Mouse (Mus musculus) left cerebral cortex, postnatal 25 days (tissue): Measurements from ENCODE around the gene Trnp1. TPM values are rescaled to one million over a fixed set of nuclear protein-coding genes. Genes with fewer than 3 reads are reported as not detected.
A peak's percentile ranks its signal among the peaks of the same experiment; 100 is the strongest.

Experiments used
- DNase-seq, 2 experiments: peaks; one replicate each; pipeline ENCODE4 v3.0.0; 2022; ENCODE audit warnings: low spot score in 2 of 2, mixed read lengths in 1 of 2
- intact Hi-C: fragments of 180-260 bp; cut with DNase I; formaldehyde crosslinking; loops from one replicate; pipeline ENCODE4 v1.15.1; 2025
- total RNA-seq, 2 experiments: library from RNA; stranded (reverse); gene quantifications; 2 replicates each; pipeline ENCODE4 v1.2.3; 2021

The Trnp1 gene
- total RNA-seq, 2 experiments from 2014 or later, result 157 to 177 TPM

DNA sequence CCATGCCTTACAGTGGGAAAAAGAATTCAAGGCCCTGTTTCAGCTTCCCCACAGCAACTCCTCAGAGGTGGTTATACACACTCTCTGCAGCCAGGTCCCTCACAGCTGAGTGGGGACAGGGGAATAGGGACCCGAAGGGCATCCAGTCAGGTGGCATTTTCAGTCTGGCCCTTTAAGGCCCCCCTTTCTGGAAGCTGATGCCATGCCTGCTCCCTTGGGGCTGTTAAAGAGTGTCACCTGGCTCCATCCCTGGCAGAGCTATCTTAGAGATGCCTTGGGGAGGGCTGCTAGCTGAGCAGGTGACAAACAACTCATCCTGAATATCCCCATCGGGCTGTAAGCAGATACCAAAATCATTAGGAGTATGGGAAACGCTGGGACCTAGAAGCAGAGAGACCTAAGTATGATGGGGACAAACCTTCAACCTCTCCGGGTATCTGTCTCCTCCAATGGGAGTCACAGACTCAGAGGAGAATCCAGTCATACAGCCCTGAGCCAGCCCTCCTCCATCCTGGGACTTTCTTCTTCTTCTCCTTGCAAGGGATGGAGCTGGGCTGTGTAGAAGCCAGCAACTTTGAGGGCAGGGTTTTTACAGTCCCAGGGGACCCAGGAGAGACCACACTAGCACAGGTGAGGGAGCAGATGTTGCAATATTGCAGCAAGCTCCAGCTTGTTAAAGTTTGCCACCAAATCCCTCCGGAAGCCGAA lies 1.5 kb downstream of the Trnp1 start:
- intact Hi-C loops, result no loop called here
- DNase-seq, result peak in 1 of 2 experiments; percentile 50

GRCm38 (mm10) chr4:133495711-133496110 lies 2.6 kb downstream of the Trnp1 start:
- DNase-seq, result no peak

DNA sequence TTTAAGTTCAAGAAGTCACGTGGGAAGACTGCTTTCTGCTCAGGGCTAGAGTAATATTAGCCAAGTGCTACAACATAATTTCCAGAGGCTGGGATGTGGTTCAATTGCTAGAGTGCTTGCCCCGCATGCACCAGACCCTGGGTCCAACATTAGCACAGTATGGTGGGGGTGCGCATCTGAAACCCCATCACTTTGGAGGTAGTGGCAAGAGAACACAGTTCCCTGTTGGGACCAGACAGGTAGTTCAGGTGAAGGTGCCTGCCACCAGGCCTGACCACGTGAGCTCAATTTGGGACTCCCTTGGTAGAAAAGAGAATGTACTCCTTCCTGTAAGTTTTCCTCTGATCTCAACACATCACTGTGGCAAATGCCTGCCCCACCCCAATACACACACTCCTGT lies 3.5 kb downstream of the Trnp1 start:
- no peak for DNase-seq
- intact Hi-C loops, result no loop called here

More at GRCm38 (mm10) chr4:133495711-133496110, 2.6 kb downstream of the Trnp1 start:
- intact Hi-C loops, result no loop called here

- peak; percentile 73 to 78 for DNase-seq
- intact Hi-C loops, result no loop called here
Observed at GRCm38 (mm10) chr4:133494432-133494831, 3.9 kb downstream of the Trnp1 start.

DNA sequence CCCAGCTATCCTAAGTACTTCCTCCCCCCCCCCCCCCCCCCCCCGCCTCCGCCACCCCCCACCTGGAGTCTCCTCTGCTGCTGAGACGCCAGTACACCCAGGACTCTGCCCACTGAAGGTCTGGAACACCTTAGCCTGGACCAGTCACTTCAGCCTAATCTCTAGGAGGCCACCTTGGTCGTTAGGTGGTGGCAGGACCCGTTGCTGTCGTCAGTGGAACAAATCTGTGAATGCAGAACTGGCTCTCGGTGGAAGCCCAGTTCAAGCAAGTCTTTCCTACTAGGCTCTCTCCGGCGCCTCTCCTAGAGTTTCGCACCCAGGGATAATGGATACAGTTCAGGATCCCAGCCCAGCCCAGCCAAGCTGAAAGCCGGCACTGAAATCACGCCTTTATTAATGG lies 4.5 kb downstream of the Trnp1 start:
- no peak for DNase-seq
- intact Hi-C loops, result no loop called here

GRCm38 (mm10) chr4:133491800-133492199 lies 6.5 kb downstream of the Trnp1 start:
- intact Hi-C loops, result no loop called here
- DNase-seq, result no peak

DNA sequence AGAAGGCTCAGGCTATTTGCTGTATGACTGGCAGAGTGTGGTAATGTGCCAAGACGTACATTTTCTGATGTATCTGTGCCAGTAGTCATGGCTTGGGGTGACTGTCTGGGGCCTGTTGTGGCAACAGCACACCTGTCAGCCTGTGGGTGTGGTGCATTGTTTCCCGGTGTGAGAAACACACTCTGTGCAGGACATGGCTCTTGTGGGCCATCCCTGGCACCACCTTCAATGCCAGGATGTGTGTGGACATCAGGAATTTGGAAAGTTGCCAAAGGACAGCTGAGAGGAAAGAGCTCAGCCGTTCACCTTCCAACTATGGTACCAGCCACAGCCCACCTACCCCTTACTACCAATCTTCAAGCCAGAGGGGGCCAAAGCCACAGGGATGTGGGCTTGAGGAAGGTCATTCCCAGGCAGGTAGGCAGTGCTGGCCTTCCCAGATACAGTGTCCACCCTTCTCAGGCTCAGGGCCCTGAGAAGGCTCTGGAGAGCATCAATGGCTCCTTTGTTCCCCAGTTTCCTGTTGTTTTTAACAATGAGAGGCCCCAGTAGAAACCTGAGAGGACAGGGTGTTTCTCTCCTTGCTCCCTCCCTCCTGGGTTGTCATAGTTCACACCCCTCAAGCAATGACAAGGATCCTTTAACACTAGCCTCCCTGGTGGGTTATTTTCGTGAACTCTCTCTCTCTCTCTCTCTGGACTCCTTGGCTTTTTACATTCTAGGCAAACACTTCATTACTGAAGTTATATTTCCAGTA lies 8.7 kb downstream of the Trnp1 start:
- intact Hi-C loops, result no loop called here
- no peak for DNase-seq

- DNase-seq, result no peak
Observed at GRCm38 (mm10) chr4:133488619-133489392, 9.5 kb downstream of the Trnp1 start.

DNA sequence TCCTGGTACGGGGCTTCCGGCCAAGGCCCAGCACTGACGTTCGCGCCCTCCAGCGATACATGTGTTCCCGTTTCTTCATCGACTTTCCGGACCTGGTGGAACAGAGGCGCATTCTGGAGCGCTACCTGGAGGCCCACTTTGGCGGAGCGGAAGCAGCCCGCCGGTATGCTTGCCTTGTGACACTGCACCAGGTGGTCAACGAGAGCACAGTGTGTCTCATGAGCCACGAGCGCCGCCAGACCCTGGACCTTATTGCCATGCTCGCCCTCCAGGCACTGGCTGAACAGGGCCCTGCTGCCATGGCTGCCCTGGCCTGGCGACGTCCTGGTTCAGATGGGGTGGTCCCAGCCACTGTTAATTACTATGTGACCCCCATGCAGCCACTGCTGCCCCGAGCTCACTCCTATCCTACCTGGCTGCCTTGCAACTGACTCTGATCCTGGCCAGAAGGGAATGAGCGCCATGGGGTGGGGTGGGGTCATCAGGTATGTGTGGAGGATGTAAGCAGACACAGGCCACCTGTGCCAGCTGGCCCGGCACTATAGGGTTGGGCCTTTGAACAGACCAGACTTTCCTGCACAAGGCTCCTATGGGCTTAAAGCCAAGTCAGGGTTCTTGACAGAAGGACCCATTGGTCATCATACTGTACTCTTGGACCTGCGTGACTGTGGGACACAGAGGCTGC lies 11.5 kb downstream of the Trnp1 start:
- intact Hi-C loops, result no loop called here
- no peak for DNase-seq

More at GRCm38 (mm10) chr4:133488619-133489392, 9.5 kb downstream of the Trnp1 start:
- intact Hi-C loops, result no loop called here

- DNase-seq, result no peak
- intact Hi-C loops, result no loop called here
Observed at GRCm38 (mm10) chr4:133485691-133486425, 12.5 kb downstream of the Trnp1 start.

DNA sequence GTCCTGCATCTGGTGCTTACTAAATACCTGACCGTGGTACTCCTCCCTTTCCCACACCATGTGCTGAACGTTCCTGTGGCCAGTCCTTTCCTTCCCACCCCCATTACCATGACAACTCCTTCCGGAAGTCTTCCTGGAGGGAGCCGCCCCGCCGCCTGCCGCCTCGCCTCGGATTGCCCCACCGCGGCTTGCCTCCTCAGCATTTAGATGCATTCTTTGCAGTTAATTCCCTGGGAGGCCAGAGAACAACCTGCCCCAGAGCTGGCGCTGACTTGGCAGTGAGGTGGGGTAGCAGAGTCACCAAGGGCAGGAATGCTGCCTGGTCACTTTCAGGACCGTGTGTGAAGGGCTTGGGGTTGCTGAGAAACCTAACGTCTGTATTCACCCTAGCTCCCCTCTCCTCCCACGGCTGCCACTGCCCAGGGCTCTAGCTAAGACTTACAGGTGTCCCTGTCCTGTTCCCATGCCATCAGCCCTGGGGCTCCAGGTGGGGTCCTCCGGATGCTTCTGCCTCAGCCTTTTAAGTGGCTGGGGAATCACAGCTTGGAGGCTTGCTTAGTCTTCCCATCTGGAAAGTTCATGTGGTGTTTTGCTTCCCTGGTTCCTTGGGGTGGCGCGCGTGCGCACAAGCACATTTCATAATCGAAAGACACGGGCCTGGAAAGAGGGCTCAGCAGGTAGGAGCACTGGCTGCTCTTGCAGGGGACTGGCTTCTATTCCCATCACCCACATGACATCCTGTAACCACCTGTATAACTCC lies 13.9 kb downstream of the Trnp1 start:
- DNase-seq, result peak in 1 of 2 experiments; percentile 42

GRCm38 (mm10) chr4:133482479-133482878 lies 15.9 kb downstream of the Trnp1 start:
- intact Hi-C loops, result no loop called here
- no peak for DNase-seq

More for the DNA sequence above, 13.9 kb downstream of the Trnp1 start:
- intact Hi-C loops, result no loop called here

- intact Hi-C loops, result no loop called here
- no peak for DNase-seq
Observed at GRCm38 (mm10) chr4:133481488-133481887, 16.9 kb downstream of the Trnp1 start.

- no peak for DNase-seq
- intact Hi-C loops, result no loop called here
Observed at GRCm38 (mm10) chr4:133480754-133481153, 17.6 kb downstream of the Trnp1 start.

DNA sequence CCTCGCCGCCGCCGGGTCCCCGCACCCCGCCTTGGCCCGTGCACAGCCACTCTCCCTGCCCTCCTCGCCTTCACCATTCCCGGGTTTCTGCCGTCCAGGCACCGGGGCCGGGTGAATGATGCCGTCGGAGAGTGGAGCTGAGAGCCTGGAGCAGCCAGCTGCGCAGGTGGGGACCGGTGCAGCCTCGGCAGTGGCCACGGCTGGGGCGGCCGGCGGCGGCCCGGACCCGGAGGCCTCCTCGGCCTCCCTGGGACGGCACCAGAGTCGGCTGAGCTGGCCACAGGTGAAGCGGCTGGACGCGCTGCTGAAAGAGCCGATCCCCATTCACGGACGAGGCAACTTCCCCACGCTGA lies 18.2 kb downstream of the Trnp1 start:
- no peak for DNase-seq
- intact Hi-C loops, result no loop called here

GRCm38 (mm10) chr4:133479458-133480184 lies 18.7 kb downstream of the Trnp1 start, which contains the start of gene Tent5b:
Gene Tent5b, plus strand, starts transcription at chr4:133480132.
- peak; percentile 94 to 98 for DNase-seq
- intact Hi-C loops, result no loop called here

DNA sequence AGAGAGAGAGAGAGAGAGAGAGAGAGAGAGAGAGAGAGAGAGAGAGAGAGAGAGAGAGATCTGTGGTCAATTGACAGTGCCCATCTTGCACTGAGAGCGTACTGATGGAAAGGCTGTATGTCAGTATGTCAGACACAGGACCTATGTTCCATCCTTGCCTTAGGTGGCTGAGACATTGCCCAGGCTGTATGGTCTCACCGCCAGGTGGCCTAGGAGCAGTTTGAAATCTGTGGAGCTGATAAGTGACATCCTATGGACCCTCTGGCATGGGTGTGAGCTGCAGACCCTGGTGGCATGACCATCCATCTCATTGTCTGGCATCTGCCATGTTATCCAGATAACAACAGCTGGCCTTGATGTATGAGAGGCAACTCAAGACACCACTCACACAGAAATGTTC lies 24.5 kb downstream of the Trnp1 start:
- intact Hi-C loops, result no loop called here
- DNase-seq, result no peak
